ENCODE assay signal across 9 mouse cellular contexts in the genomic region with DNA sequence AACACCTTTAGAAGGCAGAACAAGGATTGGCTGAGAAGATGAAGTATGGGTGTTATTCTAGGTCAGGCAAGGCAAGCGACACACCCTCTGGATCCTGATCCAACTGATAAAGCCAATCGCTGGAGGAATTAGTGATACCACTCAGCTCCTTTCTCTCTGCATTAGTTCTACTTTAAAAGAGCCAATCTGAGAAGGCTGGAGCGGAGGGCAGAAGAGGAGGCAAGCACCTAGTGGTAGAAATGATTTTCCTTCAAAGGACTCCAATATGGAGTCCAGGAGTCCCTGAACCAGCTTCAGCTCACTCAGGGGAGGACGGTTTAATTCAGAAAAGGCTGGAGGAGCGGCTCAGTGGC.
A peak's percentile ranks its signal among the peaks of the same experiment; 100 is the strongest.
DNase-seq lines count a peak whose midpoint lies in the region; ATAC-seq lines count a peak whose summit lies in the region.
"Had no signal": no experiment of that assay in that cellular context is flagged by ENCODE, and none has a peak within 500 bp of the region (broad histone marks: within the 10 kb centered on the region; RNA-seq: fewer than 3 reads in every experiment).

No protein-coding gene starts in this region.

- H3K27ac ChIP-seq in heart, embryonic 14.5 days (replicated peaks in 1 of 2; ENCODE audit: control insufficient read depth in 1 of 2, insufficient read depth in 1 of 2, low read depth in 2 of 2, low read length in 2 of 2) = peak overlapping the region; percentile 4 to 85; a peak in 2 of 4 replicates
- no peak overlapping the region for H3K27ac ChIP-seq in hindbrain, embryonic 16.5 days (ENCODE audit: low read depth, low read length)
- no peak overlapping the region for H3K27ac ChIP-seq in midbrain, embryonic 15.5 days

- peaks cover 6% of the 10 kb centered on the region; the same call in 1 of the 2 replicates for H3K36me3 ChIP-seq in heart, embryonic 14.5 days (ENCODE audit: control insufficient read depth, insufficient read depth, low read length)
- H3K36me3 ChIP-seq in hindbrain, embryonic 16.5 days (ENCODE audit: control insufficient read depth, insufficient read depth, low read length) = no peaks in the 10 kb centered on the region; the same call in 1 of the 2 replicates
- no peaks in the 10 kb centered on the region for H3K36me3 ChIP-seq in midbrain, embryonic 15.5 days (replicated peaks)
- H3K36me3 ChIP-seq: G1E had no signal

- H3K9ac ChIP-seq in heart, embryonic 14.5 days (ENCODE audit: low read length) = peak overlapping the region; percentile 90
- no peak overlapping the region for H3K9ac ChIP-seq in hindbrain, embryonic 16.5 days (ENCODE audit: low read depth, low read length)
- H3K9ac ChIP-seq in midbrain, embryonic 15.5 days = no peak overlapping the region

- ATAC-seq in heart, embryonic 14.5 days (ENCODE audit: insufficient number of reproducible peaks, insufficient read depth, low FRiP score, low read depth) = no peak
- ATAC-seq in hindbrain, embryonic 16.5 days = no peak
- no peak for ATAC-seq in midbrain, embryonic 15.5 days (replicated peaks)

- intact Hi-C loops in left cerebral cortex, postnatal 10 days (cut with DNase I) = no loop called here

- no peaks in the 10 kb centered on the region for H3K27me3 ChIP-seq in heart, embryonic 14.5 days (ENCODE audit: control insufficient read depth, insufficient read depth, low read length)
- no peaks in the 10 kb centered on the region for H3K27me3 ChIP-seq in hindbrain, embryonic 16.5 days (replicated peaks; ENCODE audit: control insufficient read depth, insufficient read depth, low read length)
- no peaks in the 10 kb centered on the region for H3K27me3 ChIP-seq in midbrain, embryonic 15.5 days (replicated peaks)

- no peak for DNase-seq in heart, postnatal 4 days
- DNase-seq in c-Kit-positive CD71-positive TER-119-negative erythroid progenitor cells, embryonic 14.5 days (ENCODE audit: low read depth) = peak; percentile 15
- no peak for DNase-seq in cerebellum, adult 18-20 months
- DNase-seq in thymus, postnatal 36 days = no peak
- DNase-seq in left cerebral cortex, postnatal 10 days (ENCODE audit: extremely low spot score in 1 of 2, low spot score in 2 of 2) = no peak

- peak overlapping the region; percentile 82 for H3K4me2 ChIP-seq in heart, embryonic 14.5 days (ENCODE audit: low read length)
- H3K4me2 ChIP-seq in hindbrain, embryonic 16.5 days (ENCODE audit: low read length) = peak overlapping the region; percentile 94
- peak overlapping the region; percentile 96 for H3K4me2 ChIP-seq in midbrain, embryonic 15.5 days

- peaks cover 2 to 21% of the 10 kb centered on the region in 2 experiments; a peak in 3 of 4 replicates for H3K4me1 ChIP-seq in heart, embryonic 14.5 days (ENCODE audit: control insufficient read depth in 2 of 2, insufficient read depth in 2 of 2, low read length in 2 of 2)
- H3K4me1 ChIP-seq in hindbrain, embryonic 16.5 days (ENCODE audit: control insufficient read depth, insufficient read depth, low read depth, low read length) = peaks cover 2% of the 10 kb centered on the region; the same call in 1 of the 2 replicates
- peaks cover 9% of the 10 kb centered on the region; the same call in 1 of the 2 replicates for H3K4me1 ChIP-seq in midbrain, embryonic 15.5 days

- peak overlapping the region; percentile 75 to 78 for H3K4me3 ChIP-seq in heart, embryonic 14.5 days (ENCODE audit: control insufficient read depth in 1 of 2, insufficient read depth in 1 of 2, low read depth in 1 of 2, low read length in 2 of 2)
- peak overlapping the region; percentile 67 for H3K4me3 ChIP-seq in hindbrain, embryonic 16.5 days (ENCODE audit: low read length)
- H3K4me3 ChIP-seq in midbrain, embryonic 15.5 days = peak overlapping the region; percentile 61; the same call in 1 of the 2 replicates

- H3K9me3 ChIP-seq in heart, embryonic 14.5 days (ENCODE audit: control insufficient read depth, low read length) = no peaks in the 10 kb centered on the region
- peaks cover 6% of the 10 kb centered on the region for H3K9me3 ChIP-seq in hindbrain, embryonic 16.5 days (ENCODE audit: control insufficient read depth, low read length)
- H3K9me3 ChIP-seq in midbrain, embryonic 15.5 days = peaks cover 3% of the 10 kb centered on the region; the same call in 1 of the 2 replicates
- H3K9me3 ChIP-seq: G1E had no signal

- 48% methylated on average over 5 of the region's 5 CpGs for WGBS in heart, embryonic 14.5 days
- WGBS in hindbrain, embryonic 16.5 days = 64% methylated on average over 5 of the region's 5 CpGs
- 62% methylated on average over 5 of the region's 5 CpGs for WGBS in midbrain, embryonic 15.5 days

Comparison
In these comparisons a context has a peak if more than half of its experiments do, and no peak if none do; other contexts are left out.
1. H3K27ac ChIP-seq: peak in heart, embryonic 14.5 days (2 of 2); none in hindbrain, embryonic 16.5 days (single experiment) and midbrain, embryonic 15.5 days (single experiment).
2. Peak in every context shown above with its lines, with median percentiles within 50 percentile points of each other: H3K4me2 ChIP-seq and H3K4me3 ChIP-seq.